Mouse (Mus musculus) small intestine, adult 2 months (tissue): ENCODE measurements at regions not wholly inside any gene's neighbourhood (a gene's known extent, or its start where the extent isn't known, plus 50 kb on each side); places are given as distances from the start of the nearest gene placed in this dataset.

Experiments used
- H3K27ac ChIP-seq: fragments of 200-500 bp; 2 replicates; pipeline ENCODE4 v1.5.1; 2012; ENCODE audit warnings: low read depth, low read length, control low read depth, inconsistent platforms; ENCODE audit not compliant: insufficient read depth
- H3K27me3 ChIP-seq: fragments of 200-500 bp; 2 replicates; pipeline ENCODE4 v1.6.1; 2012; ENCODE audit warnings: mild to moderate bottlenecking, moderate library complexity, low read length, inconsistent platforms; ENCODE audit not compliant: control insufficient read depth, insufficient read depth
- H3K36me3 ChIP-seq: fragments of 200-500 bp; 2 replicates; pipeline ENCODE4 v1.6.1; 2012; ENCODE audit warnings: mild to moderate bottlenecking, low read length, control low read depth, inconsistent platforms; ENCODE audit not compliant: control insufficient read depth, insufficient read depth
- H3K4me1 ChIP-seq: fragments of 200-500 bp; 2 replicates; pipeline ENCODE4 v1.6.1; 2012; ENCODE audit warnings: low read length, inconsistent platforms, mixed read lengths; ENCODE audit not compliant: control insufficient read depth, insufficient read depth, insufficient read length
- H3K4me3 ChIP-seq: fragments of 200-500 bp; 2 replicates; pipeline ENCODE4 v1.5.1; 2012; ENCODE audit warnings: low read depth, mild to moderate bottlenecking, control low read depth, inconsistent platforms, low read length, moderate library complexity
- CTCF ChIP-seq: fragments of 200-500 bp; IDR thresholded peaks from 2 replicates; pipeline ENCODE4 v1.5.1; 2012; ENCODE audit warnings: low read depth, mild to moderate bottlenecking, control low read depth, inconsistent platforms, low read length, moderate library complexity, mixed read lengths; ENCODE audit not compliant: insufficient replicate concordance, insufficient read length; ENCODE audit errors: extremely low read depth
- POLR2A ChIP-seq: fragments of 200-500 bp; IDR thresholded peaks from 2 replicates; pipeline ENCODE4 v1.6.1; 2012; ENCODE audit warnings: low read depth, mild to moderate bottlenecking, control low read depth, inconsistent platforms, low read length, moderate library complexity
- WGBS: fragments of 180-500 bp; shearing (Covaris S2); methylation state at CpG from one replicate; pipeline ENCODE4 v1.1.7; 2018; 5-methylcytosine and 5-hydroxymethylcytosine counted together

DNA sequence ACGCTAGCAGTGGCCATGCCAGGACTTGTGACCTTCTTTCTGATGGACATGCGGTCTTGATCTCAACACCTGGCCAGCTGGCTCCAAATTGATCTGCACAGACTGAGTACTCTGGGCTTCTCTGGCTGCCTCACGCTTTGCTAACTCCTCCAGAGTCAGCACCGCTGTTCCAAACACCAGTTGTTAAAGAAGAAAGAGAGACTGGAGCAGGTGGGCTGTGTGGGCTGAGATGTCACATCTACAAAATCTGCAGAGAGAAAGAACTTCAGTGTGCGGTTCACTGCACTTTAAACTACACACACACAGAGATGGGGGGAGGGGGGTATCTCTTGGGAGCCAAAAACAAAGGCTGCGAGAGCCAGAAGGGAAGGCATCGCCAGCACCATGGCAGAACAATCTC is 234.2 kb downstream of the Rnf144a start:
- no peak overlapping the region for H3K4me3 ChIP-seq
- 0 out of 2 replicates have a peak, but pooled peaks cover 2% of the 10 kb centered on the region for H3K4me1 ChIP-seq
- 91% methylated on average over 7 of the region's 7 CpGs for WGBS
- H3K36me3 ChIP-seq: no peaks in the 10 kb centered on the region
- H3K27me3 ChIP-seq: no peaks in the 10 kb centered on the region
- no peak overlapping the region for H3K27ac ChIP-seq
- no peak for TF ChIP-seq POLR2A
- TF ChIP-seq CTCF: no peak

- TF ChIP-seq POLR2A (no peak), CTCF (no peak)
- H3K4me3 ChIP-seq: no peak overlapping the region
- no peaks in the 10 kb centered on the region for H3K27me3 ChIP-seq
- no peaks in the 10 kb centered on the region for H3K36me3 ChIP-seq
- H3K27ac ChIP-seq: no peak overlapping the region
- WGBS: 38% methylated on average over 10 of the region's 10 CpGs
- 0 out of 2 replicates have a peak, but pooled peaks cover 2% of the 10 kb centered on the region for H3K4me1 ChIP-seq
Observed at GRCm38 (mm10) chr12:26176231-26176662, 238.8 kb downstream of the Rnf144a start.

GRCm38 (mm10) chr12:26163416-26163815 is 251.6 kb downstream of the Rnf144a start:
- TF ChIP-seq CTCF: no peak
- no peak for TF ChIP-seq POLR2A
- Histone ChIP-seq H3K4me3 (no peak overlapping the region), H3K36me3 (no peaks in the 10 kb centered on the region), H3K27me3 (no peaks in the 10 kb centered on the region), H3K27ac (no peak overlapping the region), H3K4me1 (no peaks in the 10 kb centered on the region)
- 71% methylated on average over 3 of the region's 3 CpGs for WGBS

GRCm38 (mm10) chr12:26160861-26161615 is 254.0 kb downstream of the Rnf144a start:
- no peaks in the 10 kb centered on the region for H3K27me3 ChIP-seq
- H3K27ac ChIP-seq: no peak overlapping the region
- no peak overlapping the region for H3K4me3 ChIP-seq
- TF ChIP-seq POLR2A (no peak), CTCF (no peak)
- no peaks in the 10 kb centered on the region for H3K36me3 ChIP-seq
- H3K4me1 ChIP-seq: no peaks in the 10 kb centered on the region
- WGBS: 91% methylated on average over 11 of the region's 11 CpGs

- H3K27ac ChIP-seq: no peak overlapping the region
- H3K36me3 ChIP-seq: no peaks in the 10 kb centered on the region
- 85% methylated on average over 8 of the region's 8 CpGs for whole genome bisulfite sequencing
- H3K4me1 ChIP-seq: no peaks in the 10 kb centered on the region
- TF ChIP-seq CTCF (no peak), POLR2A (no peak)
- H3K4me3 ChIP-seq: no peak overlapping the region
- no peaks in the 10 kb centered on the region for H3K27me3 ChIP-seq
Observed at GRCm38 (mm10) chr12:26152992-26153391, 262.1 kb downstream of the Rnf144a start.

- no peaks in the 10 kb centered on the region for H3K36me3 ChIP-seq
- 60% methylated on average over 3 of the region's 3 CpGs for WGBS
- no peaks in the 10 kb centered on the region for H3K27me3 ChIP-seq
- TF ChIP-seq CTCF (no peak), POLR2A (no peak)
- H3K27ac ChIP-seq: no peak overlapping the region
- H3K4me1 ChIP-seq: no peaks in the 10 kb centered on the region
- no peak overlapping the region for H3K4me3 ChIP-seq
Observed at GRCm38 (mm10) chr12:26146336-26146735, 268.7 kb downstream of the Rnf144a start.

DNA sequence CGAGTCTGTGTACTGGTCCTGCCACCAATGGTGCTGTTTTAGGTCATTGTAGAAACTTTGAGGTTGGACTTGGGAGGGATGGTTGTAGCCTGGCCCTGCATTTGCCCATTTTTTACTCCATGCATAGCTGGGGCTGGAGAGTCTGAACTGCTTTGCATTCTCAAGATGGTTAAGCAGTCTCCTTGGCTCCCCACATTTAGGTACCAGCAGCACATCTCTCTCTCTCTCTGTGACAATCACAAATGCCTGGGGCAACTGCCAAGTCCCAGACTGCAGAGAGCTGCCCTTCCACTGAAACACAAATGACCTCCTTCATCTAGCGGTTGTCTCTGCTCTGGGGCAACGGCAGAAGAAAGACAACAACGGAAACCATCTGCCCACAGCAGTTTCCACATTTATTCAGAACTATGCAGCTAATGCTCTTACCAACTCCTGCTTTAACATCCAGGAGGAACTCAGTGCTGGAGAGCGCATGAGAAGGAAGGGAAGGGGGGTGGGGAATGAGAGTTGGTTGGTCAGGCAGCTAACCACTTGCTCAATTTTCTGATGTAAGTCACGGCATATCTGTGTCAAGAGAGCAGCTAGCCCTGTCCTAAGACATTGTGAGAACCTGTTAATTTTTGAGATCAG is 269.9 kb downstream of the Rnf144a start:
- no peak overlapping the region for H3K27ac ChIP-seq
- H3K4me3 ChIP-seq: no peak overlapping the region
- no peaks in the 10 kb centered on the region for H3K27me3 ChIP-seq
- 67% methylated on average over 6 of the region's 6 CpGs for WGBS
- H3K4me1 ChIP-seq: no peaks in the 10 kb centered on the region
- no peaks in the 10 kb centered on the region for H3K36me3 ChIP-seq
- TF ChIP-seq CTCF (no peak), POLR2A (no peak)
